Mouse (Mus musculus) left cerebral cortex, postnatal 25 days (tissue): ENCODE measurements around the gene Col5a1. TPM values are rescaled to one million over a fixed set of nuclear protein-coding genes. Genes with fewer than 3 reads are reported as not detected.
A peak's percentile ranks its signal among the peaks of the same experiment; 100 is the strongest.

Source experiments
- DNase-seq, 2 experiments: peaks; one replicate each; pipeline ENCODE4 v3.0.0; 2022; ENCODE audit warnings: low spot score in 2 of 2, mixed read lengths in 1 of 2
- intact Hi-C: fragments of 180-260 bp; cut with DNase I; formaldehyde crosslinking; loops from one replicate; pipeline ENCODE4 v1.15.1; 2025
- total RNA-seq, 2 experiments: library from RNA; stranded (reverse); gene quantifications; 2 replicates each; pipeline ENCODE4 v1.2.3; 2021

The Col5a1 gene
- 1 to 10 TPM; 6.9 to 7.0 TPM for total RNA-seq

DNA sequence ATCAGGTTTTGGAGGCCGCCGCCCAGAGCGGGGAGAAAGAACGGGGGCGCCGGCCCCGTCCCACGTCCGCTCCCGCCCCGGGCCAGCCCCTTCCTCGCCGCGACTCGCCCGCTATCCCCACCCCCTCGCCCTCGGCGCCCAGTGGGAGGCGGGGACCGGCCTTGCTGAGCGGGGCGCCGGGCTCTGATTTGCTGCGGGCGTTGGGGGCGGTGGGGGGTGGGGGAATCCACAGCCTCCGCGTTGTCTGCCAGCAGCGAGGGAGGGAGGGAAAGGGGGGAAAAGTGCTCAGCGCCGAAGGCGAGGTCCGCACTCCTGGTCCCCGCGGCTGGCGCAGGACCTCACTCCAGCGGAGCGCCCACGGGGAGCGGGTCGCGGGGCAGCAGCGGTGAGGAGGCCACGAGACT is at the start of gene Col5a1:
Gene Col5a1, plus strand, starts transcription at position 278 of the 404 bp plus-strand sequence.
- no peak for DNase-seq
- intact Hi-C loops, result loop anchor here (5.0 kb wide), 1 partner anchor 324 kb away; no protein-coding TSS in a partner anchor

DNA sequence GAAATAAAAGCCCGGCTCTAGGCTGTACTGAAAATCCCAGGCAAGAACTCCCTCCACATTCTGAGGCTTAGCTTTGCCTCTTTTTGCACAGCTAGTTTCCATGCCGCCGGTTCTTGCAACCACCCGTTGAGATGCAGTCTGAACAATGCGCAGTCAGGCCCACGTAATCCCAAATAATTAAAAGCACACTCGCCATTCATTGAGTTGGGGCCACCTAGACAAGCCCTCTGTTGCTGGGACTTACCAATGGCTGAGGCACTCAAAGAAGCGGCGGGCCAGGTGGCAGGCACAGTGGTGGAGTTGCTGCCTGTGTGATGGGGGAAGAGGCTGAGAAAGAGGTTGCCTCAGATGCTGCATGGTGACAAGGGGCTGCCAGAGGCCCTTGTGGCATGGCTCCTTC is 48.1 kb upstream of the Col5a1 start:
- intact Hi-C loops, result no loop called here
- no peak for DNase-seq

DNA sequence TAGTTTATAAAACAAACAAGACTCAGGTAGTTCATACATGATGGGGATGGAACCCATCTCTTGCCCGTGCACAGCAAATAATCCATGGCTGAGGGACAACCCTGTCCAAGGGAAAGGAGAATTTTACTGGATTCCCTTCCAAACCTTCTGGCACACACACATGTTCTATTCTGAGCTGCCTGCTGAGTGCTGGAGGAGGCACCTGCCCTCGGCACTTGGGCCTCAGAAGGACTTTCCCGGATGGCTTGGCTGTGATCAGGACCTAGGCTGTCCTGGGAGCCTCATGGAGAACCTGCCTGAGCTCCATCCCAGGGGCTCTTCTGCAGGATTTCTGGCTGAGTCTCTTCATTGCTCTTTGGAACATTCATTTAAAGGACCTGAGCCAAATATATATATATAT is 45.3 kb upstream of the Col5a1 start:
- DNase-seq, result no peak
- intact Hi-C loops, result no loop called here

DNA sequence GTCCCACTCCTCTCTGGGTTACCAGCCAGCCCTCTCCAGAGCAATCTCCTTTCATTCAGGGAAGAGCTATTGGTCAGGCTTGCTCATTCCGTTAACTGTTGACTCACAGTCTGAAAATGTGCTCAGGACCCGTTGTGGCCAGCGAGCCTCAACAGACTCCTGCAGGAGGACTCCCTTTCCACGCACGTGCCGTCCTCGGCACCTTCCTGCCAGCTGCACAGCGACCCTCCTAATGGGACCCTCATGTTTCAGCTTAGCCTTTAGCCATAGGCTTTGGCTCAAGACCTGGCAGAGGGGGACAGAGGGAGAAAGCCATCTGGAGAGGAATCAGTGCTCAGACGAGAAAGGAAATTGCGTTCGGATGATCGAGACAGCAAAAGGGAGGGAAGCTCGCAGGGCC is 43.3 kb upstream of the Col5a1 start:
- intact Hi-C loops, result no loop called here
- no peak for DNase-seq

DNA sequence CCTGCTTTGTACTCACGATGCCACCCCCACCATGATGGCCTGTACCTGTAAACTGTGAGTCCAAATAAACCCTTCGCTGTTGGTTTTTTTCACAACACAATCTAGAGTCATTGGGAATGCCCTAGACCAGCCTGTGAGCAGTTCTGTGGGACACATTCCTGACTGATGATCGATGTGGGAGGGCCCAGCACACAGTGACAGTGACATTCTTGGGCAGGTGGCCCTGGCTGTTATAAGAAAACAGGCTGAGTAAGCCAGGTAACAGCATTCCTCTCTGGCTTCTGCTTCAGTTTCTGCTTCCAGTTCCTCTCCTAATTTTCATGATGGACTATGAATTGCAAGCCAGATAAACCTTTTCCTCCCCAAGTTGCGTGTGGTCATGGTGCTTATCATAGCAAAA is 41.3 kb upstream of the Col5a1 start:
- no peak for DNase-seq
- intact Hi-C loops, result no loop called here

DNA sequence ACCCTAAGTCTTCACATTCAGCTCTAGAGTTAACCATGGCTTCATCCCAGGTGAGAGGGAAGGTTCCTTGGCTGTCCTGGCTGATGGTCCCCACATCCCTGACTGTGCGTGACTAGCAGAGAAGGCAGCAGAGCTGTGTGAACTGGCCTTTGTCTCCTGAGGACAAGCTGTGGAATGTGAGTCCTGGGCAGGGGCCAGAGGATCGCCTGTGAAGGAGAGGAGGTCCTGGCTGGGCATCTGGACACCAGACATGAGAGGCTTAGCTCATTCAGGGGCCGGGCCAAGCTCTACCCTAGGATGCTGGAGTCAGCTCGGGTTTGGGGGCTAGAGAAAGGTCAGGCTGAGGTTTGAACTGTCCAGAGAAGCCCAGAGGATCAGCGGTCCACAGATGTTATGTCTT is 39.2 kb upstream of the Col5a1 start:
- intact Hi-C loops, result no loop called here
- DNase-seq, result no peak

DNA sequence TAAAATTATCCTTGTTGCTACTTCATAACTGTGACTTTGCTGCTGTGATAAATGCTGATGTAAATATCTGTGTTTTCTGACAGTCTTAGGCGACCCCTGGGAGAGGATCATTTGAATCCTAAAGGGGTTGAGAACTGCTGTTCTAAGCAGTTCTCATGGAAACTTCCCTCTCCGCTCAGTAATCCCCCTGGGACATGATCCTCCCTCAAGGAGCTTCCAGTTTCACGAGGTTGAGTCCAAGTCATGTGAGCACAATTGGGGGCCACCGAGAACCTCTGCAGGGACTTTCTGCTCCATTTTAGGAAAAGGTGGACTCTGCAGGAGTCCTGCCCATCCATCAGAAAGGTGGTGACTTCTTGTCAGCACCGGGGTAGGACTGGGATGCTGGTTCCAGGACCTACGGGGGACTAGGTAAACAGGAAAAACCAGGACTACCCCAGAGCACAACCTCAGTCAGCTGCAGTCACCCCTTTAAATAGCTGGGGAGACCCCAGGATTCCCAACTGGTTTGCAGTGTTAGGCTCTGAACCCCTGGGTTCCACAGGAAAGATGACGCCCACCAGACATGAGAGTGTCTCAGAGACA is 38.3 kb upstream of the Col5a1 start:
- no peak for DNase-seq
- intact Hi-C loops, result no loop called here

DNA sequence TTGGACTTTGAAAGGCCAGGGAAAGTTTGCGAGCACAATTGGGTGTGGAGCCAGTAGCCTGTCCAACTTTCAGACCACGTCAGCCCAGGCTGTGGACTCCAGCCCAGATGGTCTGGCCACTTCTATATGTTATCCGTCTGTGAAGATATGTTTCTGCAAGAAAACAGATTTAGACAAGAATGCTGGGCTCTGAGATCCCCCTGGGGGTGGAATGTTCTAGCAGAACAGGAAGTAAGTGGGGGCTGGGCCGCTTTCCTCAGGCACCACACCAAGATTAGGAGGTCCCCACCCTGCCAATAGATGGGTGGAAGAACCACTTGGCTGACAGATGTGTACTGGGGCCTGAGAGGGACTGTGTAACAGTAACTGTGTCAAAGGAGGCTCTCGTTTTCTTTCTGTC is 37.8 kb upstream of the Col5a1 start:
- intact Hi-C loops, result no loop called here
- DNase-seq, result no peak

DNA sequence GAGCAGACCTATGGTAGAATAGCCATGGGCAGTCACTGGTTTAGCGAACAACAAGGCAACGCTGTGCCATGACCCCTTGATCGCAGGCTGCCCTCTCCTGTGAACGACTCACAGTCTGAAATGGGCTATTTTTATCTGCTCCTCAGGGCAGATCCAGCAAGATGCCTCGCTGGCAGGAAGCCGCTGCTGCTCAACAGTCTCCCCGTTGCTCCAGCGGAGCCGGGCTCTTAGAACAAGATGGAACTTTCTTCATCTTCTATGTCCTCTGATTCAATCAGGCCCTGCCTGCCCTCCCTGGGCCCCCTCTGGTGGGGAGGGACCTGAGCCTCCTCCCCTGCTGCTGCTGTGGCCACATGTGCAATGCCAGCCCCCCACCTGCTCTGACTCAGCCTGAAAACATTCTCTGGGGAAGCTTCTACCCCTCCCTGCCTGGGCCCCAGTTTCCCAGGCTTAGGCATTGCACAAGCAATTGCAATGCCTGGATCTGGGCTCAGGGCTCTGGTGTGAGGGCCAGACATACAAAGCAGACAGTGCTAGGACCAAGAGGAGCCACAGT is 27.8 kb upstream of the Col5a1 start:
- DNase-seq, result no peak
- intact Hi-C loops, result no loop called here

DNA sequence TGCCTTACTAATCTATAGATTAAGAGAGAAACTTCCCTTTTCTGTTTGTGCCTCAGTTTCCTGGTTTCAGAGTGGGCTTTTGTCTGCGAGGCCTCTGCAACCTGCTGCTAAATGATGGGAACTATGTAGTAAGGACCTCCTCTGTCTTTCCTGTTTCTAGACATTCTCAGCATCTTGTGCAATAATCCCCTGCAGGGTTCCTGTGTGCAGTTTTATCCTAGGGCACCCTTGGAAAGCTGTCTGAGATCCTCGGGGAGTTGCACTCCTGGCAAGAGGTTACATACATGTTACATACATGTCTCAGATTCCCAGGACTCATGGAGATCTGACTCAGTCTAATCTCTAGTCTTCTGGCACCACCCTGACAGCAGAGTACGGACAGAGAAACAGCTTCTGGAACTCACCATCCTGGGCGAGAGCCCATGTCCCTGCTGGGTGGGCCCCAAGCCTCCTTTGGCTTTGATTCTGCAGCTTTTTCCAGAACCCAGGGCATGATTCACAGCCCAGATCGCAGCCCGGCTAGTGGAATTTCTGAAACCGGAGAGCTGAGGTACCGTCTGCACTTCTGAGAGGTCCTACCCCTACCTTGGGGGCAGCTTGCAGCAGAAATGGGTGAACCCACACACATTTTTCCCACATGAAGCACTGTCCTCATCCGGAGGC is 24.5 kb upstream of the Col5a1 start:
- DNase-seq, result no peak
- intact Hi-C loops, result no loop called here

DNA sequence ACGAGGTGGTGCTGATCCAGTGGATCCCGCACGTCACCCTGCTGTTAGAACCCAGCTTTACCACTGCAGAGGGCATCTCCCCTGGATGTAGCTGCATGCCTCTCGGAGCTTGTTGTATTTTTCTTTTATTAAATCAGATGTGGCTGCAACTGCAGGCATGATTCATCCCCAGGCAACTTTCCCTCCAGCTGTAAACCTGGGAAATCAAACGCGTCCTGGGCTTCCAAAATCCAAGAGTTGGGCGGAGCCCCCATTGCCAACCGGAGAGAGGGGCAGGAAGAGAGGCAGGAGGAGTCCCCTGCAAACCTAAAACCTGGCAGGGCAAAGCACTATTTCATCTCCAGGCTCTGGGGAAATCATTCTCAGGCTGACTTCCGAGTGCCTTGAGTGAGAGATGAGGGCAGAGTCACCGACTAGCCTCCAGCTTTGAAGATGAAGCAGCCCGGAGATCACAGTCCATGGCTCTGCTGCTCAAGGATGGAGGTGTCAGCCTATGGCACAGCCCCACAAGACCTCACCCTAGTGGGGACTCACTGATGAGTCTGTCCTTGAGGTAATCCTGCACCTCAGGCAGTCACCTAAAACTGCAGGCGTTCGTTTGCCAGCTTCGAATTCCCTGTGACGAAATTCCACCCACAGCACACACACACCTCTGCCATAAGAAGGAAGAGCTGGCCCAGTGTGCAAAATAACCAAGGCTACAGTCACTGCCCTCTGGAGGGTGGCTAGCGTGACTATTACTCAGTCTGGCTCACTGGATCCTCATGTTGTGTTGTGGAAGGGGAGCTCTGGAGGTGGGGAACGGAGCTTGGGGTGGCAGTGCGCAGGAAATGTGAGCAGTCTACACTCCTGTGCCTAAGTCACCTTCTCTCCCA is 21.5 kb upstream of the Col5a1 start:
- intact Hi-C loops, result no loop called here
- DNase-seq, result no peak

DNA sequence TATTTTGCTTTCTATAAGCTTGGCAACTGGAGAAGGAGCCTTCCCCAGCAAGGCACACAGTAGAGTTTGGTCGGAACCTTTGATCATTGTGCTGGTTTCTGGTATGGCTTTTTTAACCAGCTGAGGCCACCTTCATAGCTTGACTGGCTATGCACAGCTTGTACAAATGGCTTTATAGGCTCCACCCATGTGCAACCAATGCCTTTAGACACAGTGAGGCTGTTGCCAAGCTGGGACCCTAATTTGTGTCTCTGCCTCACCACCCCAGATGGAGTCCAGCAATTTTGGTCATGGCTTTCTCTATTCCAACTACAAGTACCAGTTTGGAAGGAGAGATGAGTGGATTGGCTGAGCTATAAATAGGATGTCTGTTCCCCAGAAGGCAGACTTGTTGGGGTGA is 15.6 kb upstream of the Col5a1 start:
- intact Hi-C loops, result no loop called here
- DNase-seq, result no peak

DNA sequence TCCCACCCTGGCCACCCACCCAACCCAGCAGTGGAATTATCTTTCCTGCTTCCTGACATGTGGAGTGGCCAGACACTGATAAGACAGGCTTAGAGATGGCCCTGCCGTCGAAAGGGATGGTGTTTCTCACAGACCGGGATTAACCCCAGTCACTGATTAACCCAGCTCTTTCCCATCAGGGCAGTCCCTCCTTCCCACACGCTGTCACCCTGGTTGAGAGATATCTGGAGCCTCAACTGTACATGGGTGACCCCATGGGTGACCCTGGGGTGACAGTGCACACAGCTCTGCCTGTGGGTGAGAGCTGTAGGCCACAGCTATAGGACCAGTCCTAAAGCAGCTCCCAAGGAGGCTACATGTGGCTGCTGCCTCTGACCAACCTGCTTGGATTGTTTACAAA is 15.2 kb upstream of the Col5a1 start:
- intact Hi-C loops, result no loop called here
- no peak for DNase-seq

DNA sequence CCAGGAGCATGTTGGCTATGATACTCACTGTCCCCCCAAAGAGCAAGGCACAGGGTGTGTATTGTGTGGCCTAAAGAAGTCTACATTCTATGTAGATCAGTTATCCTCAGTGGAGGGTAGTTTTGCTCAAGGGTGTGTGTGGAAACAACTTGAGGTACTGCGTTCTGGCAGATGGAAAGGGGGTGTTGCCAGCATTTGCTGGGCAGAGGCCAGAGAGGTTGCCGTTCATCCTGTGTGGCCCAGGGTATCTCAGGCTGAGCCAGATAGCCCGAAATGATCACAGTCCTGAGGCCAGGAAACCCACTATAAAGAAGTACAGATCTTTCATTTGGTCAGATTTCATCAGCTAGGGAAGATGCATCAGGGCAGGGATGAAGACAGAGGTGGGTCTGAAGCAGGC is 13.9 kb upstream of the Col5a1 start:
- intact Hi-C loops, result no loop called here
- DNase-seq, result no peak

DNA sequence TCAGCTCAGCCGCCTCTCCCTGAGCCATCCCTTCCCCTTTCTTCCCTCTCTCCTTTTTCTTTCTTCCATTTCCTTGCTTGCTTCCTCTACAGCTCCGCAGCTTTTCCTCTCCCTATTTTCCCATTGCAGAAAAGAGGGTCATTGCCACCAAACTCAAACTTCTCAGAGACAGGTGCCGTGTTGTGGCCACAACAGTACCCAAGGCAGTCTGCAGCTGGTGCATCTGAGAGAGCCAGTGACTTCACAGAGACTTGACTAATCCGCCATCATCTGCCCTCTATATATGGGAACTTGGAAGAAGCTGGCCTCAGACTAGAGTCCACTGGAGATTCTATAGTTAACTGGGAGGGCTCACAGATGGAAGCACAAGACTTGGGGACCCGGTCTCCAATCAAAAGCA is 13.2 kb upstream of the Col5a1 start:
- DNase-seq, result no peak
- intact Hi-C loops, result no loop called here

DNA sequence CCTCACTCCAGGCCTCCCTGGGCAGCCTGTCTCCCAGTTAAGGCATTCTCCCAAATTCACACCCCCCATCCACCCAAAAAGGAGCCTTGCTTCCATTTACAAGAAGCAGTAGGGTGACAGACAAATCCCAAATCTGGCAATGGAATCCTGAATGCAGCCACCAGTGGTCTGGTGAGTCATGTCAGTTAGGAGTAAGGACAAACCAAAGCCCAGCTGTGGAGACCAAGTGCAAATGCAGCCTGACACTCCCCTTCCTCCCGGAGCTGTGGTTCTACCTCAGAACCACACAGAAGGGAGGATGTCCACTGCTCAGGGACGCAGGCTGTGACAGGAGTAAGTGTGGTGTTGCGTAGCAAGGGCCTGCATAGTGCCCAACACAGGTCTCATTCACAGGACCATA is 11.6 kb upstream of the Col5a1 start:
- intact Hi-C loops, result no loop called here
- DNase-seq, result no peak

DNA sequence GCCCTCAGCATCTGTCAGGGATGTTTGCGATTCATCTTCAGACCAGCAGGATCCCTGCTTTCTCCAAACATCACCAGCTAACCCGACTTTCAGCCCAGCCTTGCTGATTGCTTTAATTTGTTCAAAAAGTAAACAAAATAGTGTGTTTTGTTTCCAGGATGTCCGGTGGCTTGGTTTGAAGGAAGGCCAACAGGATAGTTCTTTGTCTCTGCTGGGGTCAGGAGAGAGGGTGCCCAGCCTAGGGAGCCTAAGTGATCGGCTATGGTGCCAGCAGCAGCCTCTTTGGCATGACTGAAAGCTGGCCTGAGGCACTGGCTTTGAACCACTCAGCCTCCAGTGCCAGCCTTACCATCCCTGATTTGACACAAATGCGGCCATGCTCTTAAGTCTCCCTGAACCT is 11.0 kb upstream of the Col5a1 start:
- intact Hi-C loops, result no loop called here

DNA sequence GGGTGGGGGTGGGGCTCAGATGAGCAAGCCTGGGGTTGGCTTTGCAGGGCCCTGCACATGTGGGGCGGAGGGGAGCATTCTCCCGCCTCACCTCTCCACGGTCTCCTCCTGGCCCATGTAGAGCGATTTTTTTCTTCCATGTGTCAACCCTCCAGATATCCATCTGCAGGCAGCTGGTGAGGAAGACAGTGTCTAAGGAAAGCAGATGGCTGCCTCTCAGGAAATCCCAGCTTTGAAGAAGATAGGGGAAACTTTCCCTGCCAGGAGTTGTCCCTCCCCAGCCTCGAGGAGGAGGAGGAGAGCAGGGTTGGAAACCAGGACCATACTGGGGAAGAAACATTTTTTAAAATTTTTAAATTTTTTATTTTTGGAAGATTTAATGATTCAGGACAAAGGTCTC is 10.4 kb upstream of the Col5a1 start:
- intact Hi-C loops, result no loop called here
- peak in 1 of 2 experiments; percentile 66 for DNase-seq

More for the DNA sequence above, 11.0 kb upstream of the Col5a1 start:
- DNase-seq, result no peak

DNA sequence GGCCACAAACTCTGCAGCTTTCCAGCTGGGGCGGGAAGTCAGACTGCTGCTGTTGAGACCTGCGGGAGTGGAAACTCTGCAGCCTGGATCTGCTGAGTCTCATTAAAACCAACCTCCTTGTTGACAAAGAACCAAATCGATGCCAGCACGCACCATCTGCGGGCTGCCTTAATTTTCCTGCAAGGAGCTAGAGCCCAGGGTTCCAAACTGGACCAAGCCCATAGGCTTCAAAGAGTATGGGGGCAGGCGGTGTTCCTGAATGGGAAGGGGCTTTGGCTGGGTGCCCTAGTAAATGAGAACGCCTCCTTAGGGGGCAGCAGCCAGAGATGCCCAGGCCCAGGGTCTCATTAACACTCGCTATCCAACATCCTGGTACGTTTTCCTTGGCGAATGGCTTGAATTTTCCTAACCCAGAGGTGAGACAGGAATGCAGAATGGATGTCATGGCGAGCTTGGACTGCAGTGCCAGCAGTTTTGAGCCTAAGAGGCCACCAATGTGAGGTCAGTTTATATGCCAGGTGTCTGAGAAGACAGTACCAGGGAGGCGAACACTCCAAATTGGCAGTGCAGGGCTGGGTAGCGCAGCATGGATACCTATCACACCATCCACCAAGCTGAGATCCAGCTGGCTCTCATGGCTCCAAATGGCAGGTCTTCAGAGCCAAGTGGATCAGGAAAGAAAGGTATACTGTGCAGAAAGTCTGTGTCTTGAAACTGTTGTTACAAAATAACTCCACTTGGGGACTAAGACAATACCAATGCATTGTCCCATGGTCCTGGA is 9.3 kb upstream of the Col5a1 start:
- no peak for DNase-seq
- intact Hi-C loops, result no loop called here

DNA sequence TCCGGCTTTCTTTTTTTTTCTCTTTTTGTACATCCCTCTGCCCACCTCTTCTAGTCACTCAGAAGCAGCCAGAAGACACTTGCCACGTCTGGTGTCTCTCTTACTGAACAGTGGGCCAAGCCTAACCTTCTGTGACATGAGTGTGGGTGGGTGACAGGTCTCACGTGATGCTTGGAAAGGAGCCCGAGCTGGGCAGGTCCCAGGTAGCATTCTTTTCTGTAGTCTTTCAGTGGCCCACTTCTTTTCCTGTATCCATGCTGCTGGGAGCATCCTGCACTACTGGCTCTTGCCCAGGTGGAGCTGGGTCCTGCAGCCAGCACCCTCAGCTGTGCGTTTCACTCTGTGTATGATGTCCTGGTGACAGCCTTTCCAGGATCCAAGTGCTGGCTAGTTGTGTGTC is 8.2 kb upstream of the Col5a1 start:
- no peak for DNase-seq
- intact Hi-C loops, result no loop called here
